Mouse (Mus musculus): ENCODE data around the gene Timm29. TPM values are rescaled to one million over a fixed set of nuclear protein-coding genes. Genes with fewer than 3 reads are reported as not detected.

The Timm29 gene
- polyA plus RNA-seq (2012; rRNA removed) = 39.8 and 49.5 TPM in 2 replicates

GRCm38 (mm10) chr9:21592703-21593121 is at the start of gene Timm29, which contains the start of gene Yipf2:
TSS of gene Timm29 (plus strand) at chr9:21592722.
TSS of gene Yipf2 (minus strand) at chr9:21592828.

GRCm38 (mm10) chr9:21546789-21547074 is 45.8 kb upstream of the Timm29 start, which contains the start of gene Carm1:
TSS of gene Carm1 (plus strand) at chr9:21546894.

GRCm38 (mm10) chr9:21615617-21616231 is 23.2 kb downstream of the Timm29 start, which contains the start of gene Smarca4:
TSS of gene Smarca4 (plus strand) at chr9:21616169.

Other genes with a start within 250 kb of the Timm29 start
- 97.9 and 135 TPM in 2 replicates for gene Ilf3, start 224.9 kb upstream of the Timm29 start, polyA plus RNA-seq (2012; rRNA removed)
- 70.2 and 79.6 TPM in 2 replicates for gene Qtrt1, start 180.9 kb upstream of the Timm29 start, polyA plus RNA-seq (2012; rRNA removed)
- 123 and 138 TPM in 2 replicates for gene Dnm2, start 167.8 kb upstream of the Timm29 start, polyA plus RNA-seq (2012; rRNA removed)
- gene Tmed1, start 82.5 kb upstream of the Timm29 start, polyA plus RNA-seq (2012; rRNA removed) = 86.0 and 101 TPM in 2 replicates
- gene AB124611, start 66.5 kb upstream of the Timm29 start, polyA plus RNA-seq (2012; rRNA removed) = 3.6 and 4.4 TPM in 2 replicates
- 155 and 191 TPM in 2 replicates for gene Carm1, start 45.8 kb upstream of the Timm29 start, polyA plus RNA-seq (2012; rRNA removed)
- 68.8 and 69.2 TPM in 2 replicates for gene Yipf2, start 106 bp downstream of the Timm29 start, polyA plus RNA-seq (2012; rRNA removed)
- gene Smarca4, start 23.4 kb downstream of the Timm29 start, polyA plus RNA-seq (2012; rRNA removed) = 71.6 and 79.7 TPM in 2 replicates
- 70.7 and 74.7 TPM in 2 replicates for gene Ldlr, start 130.8 kb downstream of the Timm29 start, polyA plus RNA-seq (2012; rRNA removed)
- gene Spc24, start 167.6 kb downstream of the Timm29 start, polyA plus RNA-seq (2012; rRNA removed) = 26.6 and 31.0 TPM in 2 replicates
- gene Kank2, start 206.0 kb downstream of the Timm29 start, polyA plus RNA-seq (2012; rRNA removed) = 148 and 186 TPM in 2 replicates
- 25.8 and 30.4 TPM in 2 replicates for gene Angptl8, start 242.8 kb downstream of the Timm29 start, polyA plus RNA-seq (2012; rRNA removed)

Data from ovary, adult 2 months (tissue).